Mouse (Mus musculus) limb, embryonic 14.5 days (tissue): ENCODE measurements around the gene Stk38. TPM values are rescaled to one million over a fixed set of nuclear protein-coding genes. Genes with fewer than 3 reads are reported as not detected.

ENCODE experiments used
- ATAC-seq: fragments of 200-750 bp; cut with Nextera tagmentation; 2 replicates; pipeline ENCODE4 v1.8.0; 2017; ENCODE audit warnings: low read depth, moderate number of reproducible peaks, moderate TSS enrichment; ENCODE audit not compliant: low FRiP score
- DNase-seq: peaks from one replicate; pipeline ENCODE4 v3.0.0-alpha.2; 2015; ENCODE audit warnings: low spot score
- H3K27ac ChIP-seq: fragments of 300-500 bp; sonication (generic); replicated peaks from 2 replicates; pipeline ENCODE4 v1.5.1; 2014; ENCODE audit warnings: low read depth, mild to moderate bottlenecking, low read length, moderate library complexity, mixed read lengths
- H3K27me3 ChIP-seq: fragments of 300-500 bp; sonication (generic); 2 replicates; pipeline ENCODE4 v1.6.1; 2014; ENCODE audit warnings: low read length, mixed read lengths; ENCODE audit not compliant: control insufficient read depth, insufficient read depth
- H3K36me3 ChIP-seq: fragments of 300-500 bp; sonication (generic); 2 replicates; pipeline ENCODE4 v1.6.1; 2014; ENCODE audit warnings: mild to moderate bottlenecking, low read length, moderate library complexity, mixed read lengths; ENCODE audit not compliant: control insufficient read depth, insufficient read depth
- H3K4me1 ChIP-seq: fragments of 300-500 bp; sonication (generic); 2 replicates; pipeline ENCODE4 v1.6.1; 2014; ENCODE audit warnings: antibody characterized with exemption, low read length, mixed read lengths; ENCODE audit not compliant: control insufficient read depth, insufficient read depth
- H3K4me2 ChIP-seq: fragments of 300-500 bp; sonication (generic); replicated peaks from 2 replicates; pipeline ENCODE4 v1.6.1; 2014; ENCODE audit warnings: low read depth, mild to moderate bottlenecking, low read length, moderate library complexity; ENCODE audit not compliant: severe bottlenecking
- H3K4me3 ChIP-seq: fragments of 300-500 bp; sonication (generic); replicated peaks from 2 replicates; pipeline ENCODE4 v1.5.1; 2014; ENCODE audit warnings: low read length
- H3K9ac ChIP-seq: fragments of 300-500 bp; sonication (generic); 2 replicates; pipeline ENCODE4 v1.6.1; 2014; ENCODE audit warnings: mild to moderate bottlenecking, low read depth, low read length, moderate library complexity; ENCODE audit not compliant: severe bottlenecking
- H3K9me3 ChIP-seq: fragments of 300-500 bp; sonication (generic); 2 replicates; pipeline ENCODE4 v1.6.1; 2016; ENCODE audit warnings: low read length; ENCODE audit not compliant: control insufficient read depth
- POLR2A ChIP-seq: fragments of 200-500 bp; IDR thresholded peaks from 2 replicates; pipeline ENCODE4 v1.8.0; 2012; ENCODE audit warnings: inconsistent platforms, mild to moderate bottlenecking, moderate library complexity, borderline replicate concordance; ENCODE audit not compliant: insufficient read depth, insufficient read length; ENCODE audit errors: extremely low read depth
- whole genome bisulfite sequencing: fragments of 180-500 bp; shearing (Covaris S2); extraction: QIAGEN DNeasy Blood & Tissue Kit; methylation state at CpG from one replicate; pipeline ENCODE4 v1.1.7; 2014; 5-methylcytosine and 5-hydroxymethylcytosine counted together
- polyA plus RNA-seq, 2 experiments: library from polyadenylated mRNA; depleted of rRNA in 1 of 2; stranded (reverse) in 1 of 2; unstranded in 1 of 2; fragments of >200 nt; fragmentation: Nextera tagmentation in 1 of 2; extraction: Ambion mirVana in 1 of 2; gene quantifications; 2 replicates each; pipeline versions ENCODE4 v1.2.1 to v1.2.3; 2012 to 2014

Gene Stk38
- polyA plus RNA-seq, 2 experiments: 86.6 to 115 TPM

- H3K36me3 ChIP-seq: peaks cover 97% of the 10 kb centered on the region
- H3K27me3 ChIP-seq: no peaks in the 10 kb centered on the region
- H3K9me3 ChIP-seq: no peaks in the 10 kb centered on the region
- no peak overlapping the region for H3K27ac ChIP-seq
- no peak overlapping the region for H3K9ac ChIP-seq
- TF ChIP-seq POLR2A: no peak
- 75% methylated on average over 11 of the region's 11 CpGs for WGBS
- H3K4me2 ChIP-seq: no peak overlapping the region
- ATAC-seq (no peak), DNase-seq (no peak)
- H3K4me1 ChIP-seq: no peaks in the 10 kb centered on the region
- H3K4me3 ChIP-seq: no peak overlapping the region
Measured at GRCm38 (mm10) chr17:28967021-28967610, 40.7 kb downstream of the Stk38 start.

GRCm38 (mm10) chr17:28961596-28961995 is 46.2 kb downstream of the Stk38 start:
- 92% methylated on average over 10 of the region's 10 CpGs for WGBS
- TF ChIP-seq POLR2A: no peak
- no peaks in the 10 kb centered on the region for H3K4me1 ChIP-seq

GRCm38 (mm10) chr17:28960597-28960996 is 47.2 kb downstream of the Stk38 start:
- H3K4me1 ChIP-seq: no peaks in the 10 kb centered on the region
- peaks cover 62% of the 10 kb centered on the region for H3K36me3 ChIP-seq
- H3K27me3 ChIP-seq: no peaks in the 10 kb centered on the region
- no peak for DNase-seq
- no peak for ATAC-seq
- no peak overlapping the region for H3K4me2 ChIP-seq
- no peak overlapping the region for H3K27ac ChIP-seq
- no peak overlapping the region for H3K4me3 ChIP-seq
- WGBS: 75% methylated on average over 10 of the region's 10 CpGs
- TF ChIP-seq POLR2A: no peak
- H3K9me3 ChIP-seq: no peaks in the 10 kb centered on the region
- no peak overlapping the region for H3K9ac ChIP-seq

More at GRCm38 (mm10) chr17:28961596-28961995, 46.2 kb downstream of the Stk38 start:
- H3K4me3 ChIP-seq: no peak overlapping the region
- no peaks in the 10 kb centered on the region for H3K9me3 ChIP-seq
- no peak for DNase-seq
- H3K4me2 ChIP-seq: no peak overlapping the region
- no peak overlapping the region for H3K9ac ChIP-seq
- no peak for ATAC-seq
- H3K27me3 ChIP-seq: no peaks in the 10 kb centered on the region
- H3K36me3 ChIP-seq: peaks cover 71% of the 10 kb centered on the region
- no peak overlapping the region for H3K27ac ChIP-seq

GRCm38 (mm10) chr17:28954416-28954815 is 53.4 kb downstream of the Stk38 start:
- DNase-seq: no peak
- no peak overlapping the region for H3K27ac ChIP-seq
- no peak for TF ChIP-seq POLR2A
- no peak overlapping the region for H3K9ac ChIP-seq
- H3K4me1 ChIP-seq: peaks cover 15% of the 10 kb centered on the region
- WGBS: 96% methylated on average over 9 of the region's 9 CpGs
- H3K36me3 ChIP-seq: peaks cover 11% of the 10 kb centered on the region
- 0 out of 2 replicates have a peak overlapping the region, but pooled peaks have one; percentile 84 for H3K4me2 ChIP-seq
- no peaks in the 10 kb centered on the region for H3K9me3 ChIP-seq
- no peaks in the 10 kb centered on the region for H3K27me3 ChIP-seq
- ATAC-seq: no peak
- H3K4me3 ChIP-seq: no peak overlapping the region

GRCm38 (mm10) chr17:28953251-28953650 is 54.5 kb downstream of the Stk38 start:
- no peaks in the 10 kb centered on the region for H3K27me3 ChIP-seq
- ATAC-seq: no peak
- H3K4me1 ChIP-seq: peaks cover 15% of the 10 kb centered on the region
- WGBS: 15% methylated on average over 9 of the region's 9 CpGs
- DNase-seq: no peak
- peak overlapping the region; percentile 91 for H3K9ac ChIP-seq
- peak overlapping the region; percentile 84 for H3K4me2 ChIP-seq
- H3K27ac ChIP-seq: peak overlapping the region; percentile 94
- peaks cover 9% of the 10 kb centered on the region for H3K36me3 ChIP-seq
- peak overlapping the region; percentile 78 for H3K4me3 ChIP-seq
- no peaks in the 10 kb centered on the region for H3K9me3 ChIP-seq
- no peak for TF ChIP-seq POLR2A
